Mouse (Mus musculus) olfactory bulb, adult 2 months (tissue): Measurements from ENCODE around the gene Olfr1097.

Source experiments
- CTCF ChIP-seq: fragments of 200-500 bp; IDR thresholded peaks from 2 replicates; pipeline ENCODE4 v1.5.1; 2012; ENCODE audit warnings: low read depth, mild to moderate bottlenecking, low read length, moderate library complexity; ENCODE audit not compliant: insufficient read depth
- POLR2A ChIP-seq: fragments of 200-500 bp; IDR thresholded peaks from 2 replicates; pipeline ENCODE4 v1.6.1; 2012; ENCODE audit warnings: mild to moderate bottlenecking, low read depth, low read length, moderate library complexity; ENCODE audit not compliant: insufficient read depth

- TF ChIP-seq CTCF (no peak), POLR2A (no peak)
Observed at GRCm38 (mm10) chr2:86874702-86875101, 17.3 kb downstream of the Olfr1097 start, which contains the start of gene Gm13723.
